Mouse (Mus musculus): ENCODE results near the gene Copg2.

GRCm38 (mm10) chr6:30751209-30751608 lies 145.4 kb downstream of the Copg2 start:
- TF ChIP-seq POLR2A (IDR thresholded peaks at IDR 0.05; ENCODE audit: low read depth, low read length): no peak
- TF ChIP-seq CTCF (IDR thresholded peaks at IDR 0.05; ENCODE audit: extremely low read depth, insufficient read depth, insufficient read length, insufficient replicate concordance): no peak
